Mouse (Mus musculus): ENCODE measurements around the gene 4921536K21Rik. TPM values are rescaled to one million over a fixed set of nuclear protein-coding genes. Genes with fewer than 3 reads are reported as not detected.
A peak's percentile ranks its signal among the peaks of the same experiment; 100 is the strongest.

Gene 4921536K21Rik
- polyA plus RNA-seq, 1 experiment from 2014 or later, result 0.47 TPM

DNA sequence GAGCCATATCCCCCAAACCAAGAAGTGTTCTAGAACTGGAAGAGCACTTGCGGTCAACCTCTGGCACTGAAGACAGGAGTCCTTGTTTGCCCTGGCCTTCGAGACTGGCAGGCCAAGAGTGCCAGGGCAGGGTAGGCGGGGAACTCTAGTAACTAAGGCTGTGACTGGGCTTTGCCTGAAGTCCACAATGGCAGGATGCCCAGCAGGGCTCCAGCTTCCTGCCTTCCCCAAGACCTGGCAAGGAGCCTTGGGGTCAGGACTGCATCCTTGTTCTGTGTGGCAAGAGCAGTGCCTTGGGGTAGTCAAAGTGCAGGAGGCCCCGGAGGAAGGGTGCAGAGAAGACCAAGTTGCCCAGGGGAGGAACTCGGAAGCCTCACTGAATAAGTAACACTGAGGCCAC is 8.1 kb upstream of the 4921536K21Rik start:
- no peak overlapping the region for H3K4me2 ChIP-seq (ENCODE audit: low read depth, severe bottlenecking)
- no peaks in the 10 kb centered on the region for H3K9me3 ChIP-seq (ENCODE audit: control insufficient read depth, low read length)
- H3K4me3 ChIP-seq (ENCODE audit: low read depth, low read length), result no peak overlapping the region
- no peaks in the 10 kb centered on the region for H3K27me3 ChIP-seq (ENCODE audit: control insufficient read depth, insufficient read depth, low read length)
- H3K36me3 ChIP-seq (ENCODE audit: control insufficient read depth, insufficient read depth, low read length), result no peaks in the 10 kb centered on the region
- no peak overlapping the region for H3K27ac ChIP-seq (replicated peaks; ENCODE audit: low read depth, low read length)
- H3K4me1 ChIP-seq (ENCODE audit: control insufficient read depth, insufficient read depth, low read length), result no peaks in the 10 kb centered on the region
- 81% methylated on average over 5 of the region's 5 CpGs for WGBS
- DNase-seq (ENCODE audit: low spot score) (no peak), ATAC-seq (ENCODE audit: insufficient number of reproducible peaks, low FRiP score, low TSS enrichment, low read depth) (no peak)
- H3K9ac ChIP-seq (ENCODE audit: low read length), result no peak overlapping the region

DNA sequence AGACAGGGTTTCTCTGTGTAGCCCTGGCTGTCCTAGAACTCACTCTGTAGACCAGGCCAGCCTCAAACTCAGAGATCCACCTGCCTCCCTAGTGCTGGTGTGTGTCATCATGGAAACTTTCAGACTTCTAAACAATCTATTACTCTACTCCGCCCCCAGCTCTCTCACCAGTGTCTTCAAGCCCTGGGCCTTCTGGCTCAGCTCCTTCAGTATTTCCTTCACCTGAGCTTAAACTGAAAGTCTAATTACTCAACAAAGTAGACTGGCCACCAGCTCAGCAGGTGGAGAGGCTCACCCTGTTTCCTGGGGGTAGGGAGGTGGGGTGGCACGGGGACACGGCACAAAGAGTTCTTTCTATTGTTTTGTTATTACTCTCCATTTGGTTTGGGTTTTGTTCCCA is 7.6 kb upstream of the 4921536K21Rik start:
- WGBS, result 85% methylated on average over 3 of the region's 3 CpGs
- no peak overlapping the region for H3K4me3 ChIP-seq (ENCODE audit: low read depth, low read length)
- no peak overlapping the region for H3K27ac ChIP-seq (replicated peaks; ENCODE audit: low read depth, low read length)
- H3K4me2 ChIP-seq (ENCODE audit: low read depth, severe bottlenecking), result no peak overlapping the region
- no peak overlapping the region for H3K9ac ChIP-seq (ENCODE audit: low read length)
- no peaks in the 10 kb centered on the region for H3K9me3 ChIP-seq (ENCODE audit: control insufficient read depth, low read length)
- no peaks in the 10 kb centered on the region for H3K36me3 ChIP-seq (ENCODE audit: control insufficient read depth, insufficient read depth, low read length)
- no peaks in the 10 kb centered on the region for H3K27me3 ChIP-seq (ENCODE audit: control insufficient read depth, insufficient read depth, low read length)
- no peaks in the 10 kb centered on the region for H3K4me1 ChIP-seq (ENCODE audit: control insufficient read depth, insufficient read depth, low read length)
- no peak for DNase-seq (ENCODE audit: low spot score)
- no peak for ATAC-seq (ENCODE audit: insufficient number of reproducible peaks, low FRiP score, low TSS enrichment, low read depth)

GRCm38 (mm10) chr11:3900296-3900695 is 5.4 kb upstream of the 4921536K21Rik start:
- Histone ChIP-seq H3K27ac (replicated peaks; ENCODE audit: low read depth, low read length) (no peak overlapping the region), H3K9me3 (ENCODE audit: control insufficient read depth, low read length) (no peaks in the 10 kb centered on the region), H3K36me3 (ENCODE audit: control insufficient read depth, insufficient read depth, low read length) (0 out of 2 replicates have a peak, but pooled peaks cover 2% of the 10 kb centered on the region), H3K4me3 (ENCODE audit: low read depth, low read length) (no peak overlapping the region), H3K9ac (ENCODE audit: low read length) (no peak overlapping the region), H3K27me3 (ENCODE audit: control insufficient read depth, insufficient read depth, low read length) (no peaks in the 10 kb centered on the region), H3K4me2 (ENCODE audit: low read depth, severe bottlenecking) (no peak overlapping the region), H3K4me1 (ENCODE audit: control insufficient read depth, insufficient read depth, low read length) (no peaks in the 10 kb centered on the region)
- WGBS, result 78% methylated on average over 6 of the region's 6 CpGs
- ATAC-seq (ENCODE audit: insufficient number of reproducible peaks, low FRiP score, low TSS enrichment, low read depth), result no peak
- DNase-seq (ENCODE audit: low spot score), result no peak

DNA sequence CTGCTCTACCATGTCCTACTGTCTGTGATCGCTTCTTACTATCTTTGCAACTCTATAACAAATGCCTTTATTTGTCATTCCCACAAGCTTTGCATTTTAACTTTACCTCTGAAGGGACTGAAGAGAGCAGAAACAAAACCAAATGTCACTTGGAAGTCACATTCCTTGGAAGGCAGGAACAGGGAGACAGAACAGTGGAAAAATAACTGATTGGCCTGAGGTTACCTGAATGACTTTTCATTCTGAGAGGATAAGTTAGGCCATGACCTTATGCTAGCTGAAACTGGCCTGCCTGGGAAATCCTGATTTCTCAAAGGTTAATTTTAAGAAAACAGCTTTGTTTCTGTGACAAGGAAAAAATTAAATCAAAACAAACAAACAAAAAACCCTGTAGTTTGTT is 1.0 kb upstream of the 4921536K21Rik start:
- H3K9ac ChIP-seq (ENCODE audit: low read length), result no peak overlapping the region
- DNase-seq (ENCODE audit: low spot score), result no peak
- H3K4me3 ChIP-seq (ENCODE audit: low read depth, low read length), result no peak overlapping the region
- H3K4me1 ChIP-seq (ENCODE audit: control insufficient read depth, insufficient read depth, low read length), result no peaks in the 10 kb centered on the region
- H3K36me3 ChIP-seq (ENCODE audit: control insufficient read depth, insufficient read depth, low read length), result 0 out of 2 replicates have a peak, but pooled peaks cover 2% of the 10 kb centered on the region
- no peaks in the 10 kb centered on the region for H3K9me3 ChIP-seq (ENCODE audit: control insufficient read depth, low read length)
- H3K4me2 ChIP-seq (ENCODE audit: low read depth, severe bottlenecking), result no peak overlapping the region
- no peak for ATAC-seq (ENCODE audit: insufficient number of reproducible peaks, low FRiP score, low TSS enrichment, low read depth)
- no peak overlapping the region for H3K27ac ChIP-seq (replicated peaks; ENCODE audit: low read depth, low read length)
- no peaks in the 10 kb centered on the region for H3K27me3 ChIP-seq (ENCODE audit: control insufficient read depth, insufficient read depth, low read length)
- WGBS, result 71% methylated on average over 1 of the region's 1 CpGs

DNA sequence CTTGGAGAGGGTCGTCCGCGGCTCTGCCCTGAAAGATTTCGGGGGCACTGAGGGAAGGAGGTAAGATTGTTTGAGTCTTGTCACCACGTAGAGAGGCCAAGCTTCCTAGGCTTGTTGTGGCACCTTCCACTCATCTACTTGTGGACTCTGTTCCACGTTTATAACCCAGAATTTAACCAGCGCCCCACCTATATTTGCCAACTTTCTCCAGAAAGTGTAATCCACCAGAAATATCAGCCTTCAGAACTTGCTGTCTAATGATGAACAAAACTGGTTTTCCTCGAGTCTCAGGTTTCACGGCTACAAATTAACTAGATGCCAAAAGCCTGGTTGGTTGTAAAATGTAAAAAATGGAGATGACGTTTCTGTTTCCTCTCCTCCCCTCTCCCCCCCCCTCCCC is 560 bp upstream of the 4921536K21Rik start:
- Histone ChIP-seq H3K4me3 (ENCODE audit: low read depth, low read length) (peak overlapping the region; percentile 45), H3K36me3 (ENCODE audit: control insufficient read depth, insufficient read depth, low read length) (0 out of 2 replicates have a peak, but pooled peaks cover 2% of the 10 kb centered on the region), H3K4me1 (ENCODE audit: control insufficient read depth, insufficient read depth, low read length) (no peaks in the 10 kb centered on the region), H3K27ac (replicated peaks; ENCODE audit: low read depth, low read length) (peak overlapping the region; percentile 90), H3K9ac (ENCODE audit: low read length) (peak overlapping the region; percentile 70), H3K27me3 (ENCODE audit: control insufficient read depth, insufficient read depth, low read length) (no peaks in the 10 kb centered on the region), H3K9me3 (ENCODE audit: control insufficient read depth, low read length) (no peaks in the 10 kb centered on the region), H3K4me2 (ENCODE audit: low read depth, severe bottlenecking) (peak overlapping the region; percentile 70)
- WGBS, result 4% methylated on average over 10 of the region's 10 CpGs
- ATAC-seq (ENCODE audit: insufficient number of reproducible peaks, low FRiP score, low TSS enrichment, low read depth), result peak; percentile 8; the same call in 1 of the 2 replicates
- no peak for DNase-seq (ENCODE audit: low spot score)

- WGBS, result 82% methylated on average over 6 of the region's 6 CpGs
- DNase-seq (ENCODE audit: low spot score) (no peak), ATAC-seq (ENCODE audit: insufficient number of reproducible peaks, low FRiP score, low TSS enrichment, low read depth) (no peak)
- Histone ChIP-seq H3K4me2 (ENCODE audit: low read depth, severe bottlenecking) (peak overlapping the region; percentile 70; the same call in 1 of the 2 replicates), H3K4me3 (ENCODE audit: low read depth, low read length) (no peak overlapping the region; the same call in 1 of the 2 replicates), H3K27me3 (ENCODE audit: control insufficient read depth, insufficient read depth, low read length) (no peaks in the 10 kb centered on the region), H3K4me1 (ENCODE audit: control insufficient read depth, insufficient read depth, low read length) (no peaks in the 10 kb centered on the region), H3K9me3 (ENCODE audit: control insufficient read depth, low read length) (no peaks in the 10 kb centered on the region), H3K36me3 (ENCODE audit: control insufficient read depth, insufficient read depth, low read length) (0 out of 2 replicates have a peak, but pooled peaks cover 2% of the 10 kb centered on the region), H3K27ac (replicated peaks; ENCODE audit: low read depth, low read length) (no peak overlapping the region), H3K9ac (ENCODE audit: low read length) (no peak overlapping the region)
Observed at GRCm38 (mm10) chr11:3893970-3894369, 928 bp downstream of the 4921536K21Rik start.

- Histone ChIP-seq H3K4me2 (ENCODE audit: low read depth, severe bottlenecking) (no peak overlapping the region), H3K36me3 (ENCODE audit: control insufficient read depth, insufficient read depth, low read length) (no peaks in the 10 kb centered on the region), H3K9ac (ENCODE audit: low read length) (no peak overlapping the region), H3K27ac (replicated peaks; ENCODE audit: low read depth, low read length) (no peak overlapping the region), H3K4me1 (ENCODE audit: control insufficient read depth, insufficient read depth, low read length) (no peaks in the 10 kb centered on the region), H3K27me3 (ENCODE audit: control insufficient read depth, insufficient read depth, low read length) (no peaks in the 10 kb centered on the region), H3K9me3 (ENCODE audit: control insufficient read depth, low read length) (no peaks in the 10 kb centered on the region), H3K4me3 (ENCODE audit: low read depth, low read length) (no peak overlapping the region)
- 78% methylated on average over 5 of the region's 5 CpGs for WGBS
- DNase-seq (ENCODE audit: low spot score) (no peak), ATAC-seq (ENCODE audit: insufficient number of reproducible peaks, low FRiP score, low TSS enrichment, low read depth) (no peak)
Observed at GRCm38 (mm10) chr11:3887331-3887730, 7.6 kb downstream of the 4921536K21Rik start.

DNA sequence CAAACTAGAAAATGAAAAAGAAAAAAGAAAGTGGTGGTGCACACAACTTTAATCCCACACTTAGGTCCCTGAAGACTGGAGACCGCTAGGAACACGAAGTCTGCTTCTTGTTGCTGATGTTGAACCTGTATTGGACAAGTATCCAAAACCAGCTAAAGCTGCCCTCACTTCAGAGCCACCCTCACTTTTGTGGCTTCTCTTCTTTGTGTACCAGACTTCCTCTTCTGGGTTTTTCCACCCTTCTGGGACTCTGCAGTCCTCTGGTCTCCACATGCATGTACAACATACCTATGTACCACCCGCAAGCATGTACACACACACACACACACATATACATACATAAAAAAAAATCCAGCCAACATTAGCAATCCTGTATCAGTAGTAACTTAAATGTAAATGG is 11.2 kb downstream of the 4921536K21Rik start:
- WGBS, result 92% methylated on average over 3 of the region's 3 CpGs
- Histone ChIP-seq H3K27me3 (ENCODE audit: control insufficient read depth, insufficient read depth, low read length) (no peaks in the 10 kb centered on the region), H3K4me1 (ENCODE audit: control insufficient read depth, insufficient read depth, low read length) (no peaks in the 10 kb centered on the region), H3K9me3 (ENCODE audit: control insufficient read depth, low read length) (no peaks in the 10 kb centered on the region), H3K36me3 (ENCODE audit: control insufficient read depth, insufficient read depth, low read length) (no peaks in the 10 kb centered on the region), H3K9ac (ENCODE audit: low read length) (no peak overlapping the region), H3K4me3 (ENCODE audit: low read depth, low read length) (no peak overlapping the region), H3K4me2 (ENCODE audit: low read depth, severe bottlenecking) (no peak overlapping the region), H3K27ac (replicated peaks; ENCODE audit: low read depth, low read length) (no peak overlapping the region)
- ATAC-seq (ENCODE audit: insufficient number of reproducible peaks, low FRiP score, low TSS enrichment, low read depth) (no peak), DNase-seq (ENCODE audit: low spot score) (no peak)

DNA sequence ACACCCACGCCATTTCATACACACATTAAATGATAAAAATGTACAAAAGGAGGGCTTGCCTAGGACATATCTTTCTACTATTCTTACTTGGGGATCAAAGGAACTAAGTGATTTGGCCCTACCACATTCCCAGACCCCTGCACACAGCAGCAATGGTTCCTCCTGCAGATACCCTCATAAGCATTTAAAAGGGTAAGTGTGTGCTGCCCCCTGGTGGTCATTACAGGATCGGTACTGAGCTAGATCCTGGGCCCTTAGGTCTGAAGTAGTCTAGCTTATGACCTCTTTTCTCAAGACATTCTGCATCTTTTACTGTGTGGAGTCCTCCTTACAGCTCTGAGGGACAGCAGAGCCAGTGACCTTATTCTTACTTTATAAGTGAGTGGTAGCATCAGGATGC is 15.1 kb downstream of the 4921536K21Rik start:
- no peak for ATAC-seq (ENCODE audit: insufficient number of reproducible peaks, low FRiP score, low TSS enrichment, low read depth)
- no peaks in the 10 kb centered on the region for H3K9me3 ChIP-seq (ENCODE audit: control insufficient read depth, low read length)
- no peaks in the 10 kb centered on the region for H3K4me1 ChIP-seq (ENCODE audit: control insufficient read depth, insufficient read depth, low read length)
- peak; percentile 82 for DNase-seq (ENCODE audit: low spot score)
- no peaks in the 10 kb centered on the region for H3K27me3 ChIP-seq (ENCODE audit: control insufficient read depth, insufficient read depth, low read length)
- no peaks in the 10 kb centered on the region for H3K36me3 ChIP-seq (ENCODE audit: control insufficient read depth, insufficient read depth, low read length)
- 32% methylated on average over 2 of the region's 2 CpGs for WGBS
- H3K9ac ChIP-seq (ENCODE audit: low read length), result no peak overlapping the region
- no peak overlapping the region for H3K4me3 ChIP-seq (ENCODE audit: low read depth, low read length)
- no peak overlapping the region for H3K4me2 ChIP-seq (ENCODE audit: low read depth, severe bottlenecking)
- H3K27ac ChIP-seq (replicated peaks; ENCODE audit: low read depth, low read length), result no peak overlapping the region
